Mouse (Mus musculus) lung, adult 2 months (tissue): Measurements from ENCODE around the gene Sox2. TPM values are rescaled to one million over a fixed set of nuclear protein-coding genes. Genes with fewer than 3 reads are reported as not detected.

Experiments used
- DNase-seq: peaks from one replicate; pipeline ENCODE4 v3.0.0; 2022
- H3K4me1 ChIP-seq: fragments of 200-500 bp; 2 replicates; pipeline ENCODE4 v1.6.1; 2011; ENCODE audit warnings: low read length; ENCODE audit not compliant: control insufficient read depth, insufficient read depth
- H3K4me3 ChIP-seq: fragments of 200-500 bp; replicated peaks from 2 replicates; pipeline ENCODE3; 2011; ENCODE audit warnings: low read depth, mild to moderate bottlenecking, control low read depth, low read length; ENCODE audit errors: extremely low read depth
- CTCF ChIP-seq: fragments of 200-500 bp; IDR thresholded peaks from 2 replicates; pipeline ENCODE4 v1.5.1; 2011; ENCODE audit warnings: mild to moderate bottlenecking, low read length, control low read depth; ENCODE audit not compliant: insufficient read depth
- POLR2A ChIP-seq: fragments of 200-500 bp; IDR thresholded peaks from 2 replicates; pipeline ENCODE4 v1.6.1; 2011; ENCODE audit warnings: low read depth, mild to moderate bottlenecking, control low read depth, low read length, borderline replicate concordance; ENCODE audit errors: extremely low read depth
- WGBS: fragments of 180-500 bp; shearing (Covaris S2); methylation state at CpG from one replicate; pipeline ENCODE4 v1.1.7; 2018; 5-methylcytosine and 5-hydroxymethylcytosine counted together
- polyA plus RNA-seq: library from polyadenylated mRNA; depleted of rRNA; stranded (reverse); fragments of >200 nt; gene quantifications from 2 replicates; pipeline ENCODE4 v1.2.3, GENCODE M21; 2012

The Sox2 gene
- polyA plus RNA-seq, 1 experiment, result 16.0 TPM

GRCm38 (mm10) chr3:34652616-34653015, 2.4 kb downstream of the Sox2 start:
- no peak overlapping the region for H3K4me3 ChIP-seq
- H3K4me1 ChIP-seq, result no peaks in the 10 kb centered on the region
- no peak for DNase-seq
- 6% methylated on average over 14 of the region's 14 CpGs for WGBS
- TF ChIP-seq POLR2A (no peak), CTCF (no peak)

- TF ChIP-seq POLR2A, result no peak
- 7% methylated on average over 26 of the region's 26 CpGs for WGBS
- H3K4me1 ChIP-seq, result no peaks in the 10 kb centered on the region
- no peak overlapping the region for H3K4me3 ChIP-seq
- DNase-seq, result no peak
These were observed 3.2 kb downstream of the Sox2 start for GRCm38 (mm10) chr3:34653235-34653976.

GRCm38 (mm10) chr3:34653977-34654500, 3.8 kb downstream of the Sox2 start:
- 5% methylated on average over 9 of the region's 9 CpGs for WGBS
- Histone ChIP-seq H3K4me1 (no peaks in the 10 kb centered on the region), H3K4me3 (no peak overlapping the region)
- TF ChIP-seq POLR2A, result no peak
- no peak for TF ChIP-seq CTCF
- no peak for DNase-seq

- H3K4me3 ChIP-seq, result no peak overlapping the region
- no peak for DNase-seq
- no peaks in the 10 kb centered on the region for H3K4me1 ChIP-seq
- 21% methylated on average over 6 of the region's 6 CpGs for WGBS
- no peak for TF ChIP-seq POLR2A
- TF ChIP-seq CTCF, result no peak
These were observed 4.6 kb downstream of the Sox2 start for GRCm38 (mm10) chr3:34654781-34655180.

- no peaks in the 10 kb centered on the region for H3K4me1 ChIP-seq
- peak; percentile 3 for DNase-seq
- no peak overlapping the region for H3K4me3 ChIP-seq
- no peak for TF ChIP-seq CTCF
- TF ChIP-seq POLR2A, result no peak
- 19% methylated on average over 11 of the region's 11 CpGs for WGBS
These were observed 5.3 kb downstream of the Sox2 start for GRCm38 (mm10) chr3:34655311-34656075.

- TF ChIP-seq POLR2A (no peak), CTCF (no peak)
- DNase-seq, result no peak
- 18% methylated on average over 3 of the region's 3 CpGs for WGBS
- H3K4me3 ChIP-seq, result no peak overlapping the region
- H3K4me1 ChIP-seq, result no peaks in the 10 kb centered on the region
These were observed 5.9 kb downstream of the Sox2 start for GRCm38 (mm10) chr3:34656153-34656552.

GRCm38 (mm10) chr3:34656813-34657700, 6.9 kb downstream of the Sox2 start:
- Histone ChIP-seq H3K4me1 (no peaks in the 10 kb centered on the region), H3K4me3 (no peak overlapping the region)
- 8% methylated on average over 23 of the region's 23 CpGs for WGBS
- DNase-seq, result peak; percentile 11
- TF ChIP-seq CTCF, result no peak
- no peak for TF ChIP-seq POLR2A

- Histone ChIP-seq H3K4me3 (no peak overlapping the region), H3K4me1 (no peaks in the 10 kb centered on the region)
- no peak for TF ChIP-seq CTCF
- TF ChIP-seq POLR2A, result no peak
- no peak for DNase-seq
- WGBS, result 35% methylated on average over 2 of the region's 2 CpGs
These were observed 7.5 kb downstream of the Sox2 start for GRCm38 (mm10) chr3:34657701-34658090.
